Mouse (Mus musculus) midbrain, embryonic 14.5 days (tissue): ENCODE measurements around the gene Insig2. TPM values are rescaled to one million over a fixed set of nuclear protein-coding genes. Genes with fewer than 3 reads are reported as not detected.

Experiments used
- ATAC-seq: fragments of 200-750 bp; cut with Nextera tagmentation; 2 replicates; pipeline ENCODE4 v1.8.0; 2017; ENCODE audit warnings: moderate number of reproducible peaks, moderate library complexity; ENCODE audit not compliant: low FRiP score, low TSS enrichment
- DNase-seq: peaks from one replicate; pipeline ENCODE4 v3.0.0-alpha.2; 2015
- H3K27ac ChIP-seq: fragments of 300-500 bp; sonication (generic); replicated peaks from 2 replicates; pipeline ENCODE4 v1.5.1; 2014; ENCODE audit warnings: mild to moderate bottlenecking, low read depth, low read length, moderate library complexity
- H3K27me3 ChIP-seq: fragments of 300-500 bp; sonication (generic); 2 replicates; pipeline ENCODE4 v1.6.1; 2014; ENCODE audit warnings: low read length, control low read depth, mixed read lengths; ENCODE audit not compliant: control insufficient read depth, insufficient read depth
- H3K36me3 ChIP-seq: fragments of 300-500 bp; sonication (generic); 2 replicates; pipeline ENCODE4 v1.6.1; 2014; ENCODE audit warnings: low read length, control low read depth; ENCODE audit not compliant: control insufficient read depth, insufficient read depth
- H3K4me1 ChIP-seq: fragments of 300-500 bp; sonication (generic); 2 replicates; pipeline ENCODE4 v1.6.1; 2014; ENCODE audit warnings: mild to moderate bottlenecking, antibody characterized with exemption, low read length, control low read depth; ENCODE audit not compliant: control insufficient read depth, insufficient read depth
- H3K4me2 ChIP-seq: fragments of 300-500 bp; sonication (generic); 2 replicates; pipeline ENCODE4 v1.6.1; 2014; ENCODE audit warnings: mild to moderate bottlenecking, low read length, moderate library complexity
- H3K4me3 ChIP-seq: fragments of 300-500 bp; sonication (generic); replicated peaks from 2 replicates; pipeline ENCODE4 v1.5.1; 2014; ENCODE audit warnings: low read depth, low read length
- H3K9ac ChIP-seq: fragments of 300-500 bp; sonication (generic); replicated peaks from 2 replicates; pipeline ENCODE4 v1.6.1; 2014; ENCODE audit warnings: mild to moderate bottlenecking, low read length, moderate library complexity
- H3K9me3 ChIP-seq: fragments of 300-500 bp; sonication (generic); 2 replicates; pipeline ENCODE4 v1.6.1; 2016; ENCODE audit warnings: low read length, control low read depth, mixed read lengths; ENCODE audit not compliant: control insufficient read depth
- WGBS: fragments of 180-500 bp; shearing (Covaris S2); extraction: QIAGEN DNeasy Blood & Tissue Kit; methylation state at CpG from one replicate; pipeline ENCODE4 v1.1.7; 2014; 5-methylcytosine and 5-hydroxymethylcytosine counted together
- polyA plus RNA-seq: library from polyadenylated mRNA; unstranded; fragments of >200 nt; fragmentation: Nextera tagmentation; extraction: Ambion mirVana; gene quantifications from 2 replicates; pipeline ENCODE4 v1.2.1, GENCODE M21; 2014

Insig2 gene
- polyA plus RNA-seq, 1 experiment from 2014 or later, result 28.6 TPM

DNA sequence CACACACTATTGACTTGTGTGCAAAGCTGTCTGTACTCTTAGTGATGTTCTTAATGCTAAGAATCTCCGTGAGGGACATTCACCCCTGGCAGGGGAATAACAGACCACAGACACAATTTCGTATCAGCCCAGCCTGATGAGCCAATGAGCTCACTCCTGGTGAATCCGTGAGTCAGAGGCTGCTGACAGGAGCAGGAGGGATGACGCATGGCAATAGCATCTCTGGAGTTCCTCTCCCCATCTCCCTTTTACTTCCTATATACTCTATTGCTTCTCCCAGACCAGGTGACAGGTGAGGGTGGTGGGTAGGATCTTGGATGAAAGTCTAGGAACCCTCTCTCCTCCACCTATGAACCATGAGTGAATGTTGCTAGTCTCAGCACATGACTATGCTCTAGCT, 28.2 kb upstream of the Insig2 start:
- DNase-seq (no peak), ATAC-seq (no peak)
- H3K4me2 ChIP-seq, result no peak overlapping the region
- WGBS, result 68% methylated on average over 4 of the region's 4 CpGs
- no peaks in the 10 kb centered on the region for H3K4me1 ChIP-seq
- no peak overlapping the region for H3K9ac ChIP-seq
- H3K36me3 ChIP-seq, result no peaks in the 10 kb centered on the region
- H3K9me3 ChIP-seq, result no peaks in the 10 kb centered on the region
- no peak overlapping the region for H3K4me3 ChIP-seq
- no peaks in the 10 kb centered on the region for H3K27me3 ChIP-seq
- no peak overlapping the region for H3K27ac ChIP-seq

DNA sequence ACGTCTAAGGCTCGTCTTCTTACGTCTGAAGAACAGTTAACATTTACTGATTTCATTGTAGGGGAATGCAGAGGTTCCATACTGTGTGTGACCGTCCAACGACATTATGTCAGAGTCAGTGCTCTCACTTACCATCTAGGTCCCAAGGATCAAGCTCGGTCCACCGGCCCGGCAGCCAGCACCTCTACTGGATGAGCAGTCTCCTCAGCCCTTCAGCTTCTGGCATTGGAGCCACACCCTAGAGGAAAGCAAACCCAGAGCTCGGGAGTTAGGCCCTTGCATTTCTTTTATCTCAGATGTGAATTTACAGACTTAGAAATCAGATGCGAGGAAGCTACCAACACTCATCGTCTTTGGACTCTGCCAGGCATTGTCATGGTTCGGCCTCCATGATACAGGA, 27.3 kb upstream of the Insig2 start:
- Histone ChIP-seq H3K27me3 (no peaks in the 10 kb centered on the region), H3K27ac (no peak overlapping the region), H3K4me2 (no peak overlapping the region), H3K9me3 (no peaks in the 10 kb centered on the region), H3K4me1 (no peaks in the 10 kb centered on the region), H3K9ac (no peak overlapping the region), H3K4me3 (no peak overlapping the region), H3K36me3 (no peaks in the 10 kb centered on the region)
- WGBS, result 88% methylated on average over 12 of the region's 12 CpGs
- DNase-seq, result no peak
- no peak for ATAC-seq

DNA sequence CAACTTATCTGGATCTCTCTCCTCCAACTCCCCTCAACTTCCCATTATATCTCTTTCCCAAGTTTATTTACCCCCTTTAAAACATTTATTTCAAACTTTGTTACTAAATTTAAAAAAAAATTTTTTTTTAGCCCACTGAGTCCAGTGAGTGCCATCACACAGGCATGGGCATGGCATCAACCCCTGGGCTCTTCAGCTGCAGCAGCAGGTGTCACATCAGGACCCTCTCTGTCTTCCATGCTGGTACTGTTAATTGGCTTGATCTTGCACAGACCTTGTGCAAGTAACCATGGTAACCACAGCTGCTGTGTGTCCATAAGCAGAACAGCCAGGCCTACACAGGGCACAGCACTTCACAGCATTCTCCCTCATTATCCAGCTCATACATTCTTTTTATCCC, 21.4 kb upstream of the Insig2 start:
- Histone ChIP-seq H3K27ac (no peak overlapping the region), H3K27me3 (no peaks in the 10 kb centered on the region), H3K4me2 (no peak overlapping the region), H3K9ac (no peak overlapping the region), H3K4me3 (no peak overlapping the region), H3K9me3 (no peaks in the 10 kb centered on the region), H3K36me3 (no peaks in the 10 kb centered on the region), H3K4me1 (no peaks in the 10 kb centered on the region)
- DNase-seq (no peak), ATAC-seq (no peak)

DNA sequence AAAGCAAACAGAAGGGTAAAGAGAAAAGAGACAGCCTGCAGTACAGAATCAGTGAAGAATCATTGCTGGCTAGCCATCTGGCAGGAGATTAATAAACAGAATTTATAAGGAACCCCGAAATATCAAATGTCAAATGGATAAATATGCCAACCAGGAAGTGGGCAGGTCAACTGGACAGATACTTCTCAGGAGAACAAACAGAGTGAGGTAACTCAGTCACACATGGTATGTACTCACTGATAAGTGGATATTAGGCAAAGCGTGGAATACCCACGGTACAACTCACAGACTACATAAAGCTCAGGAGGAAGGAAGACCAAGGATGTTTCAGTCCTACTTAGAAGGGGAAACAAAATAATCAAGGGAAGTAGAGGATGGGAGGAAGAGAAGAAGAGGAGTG, 18.6 kb upstream of the Insig2 start:
- 89% methylated on average over 3 of the region's 3 CpGs for WGBS

DNA sequence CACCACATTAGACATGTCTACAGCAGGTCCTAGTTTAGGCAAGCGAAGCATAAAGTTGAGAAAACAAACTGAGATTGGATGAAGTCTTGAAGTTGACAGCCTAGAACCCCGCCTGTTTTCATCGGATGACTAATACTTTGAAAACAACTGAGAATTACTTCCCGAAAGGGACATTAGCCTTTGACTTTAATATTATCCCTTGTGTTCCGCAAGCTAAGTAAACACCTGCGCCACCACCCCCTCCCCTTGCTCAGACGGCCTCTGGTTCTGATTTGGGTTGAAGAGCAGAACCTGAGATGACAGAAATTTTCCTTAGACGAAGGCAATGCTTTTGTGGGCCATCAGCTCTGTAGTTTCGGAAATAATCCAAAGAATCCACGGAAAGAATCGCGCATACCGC, 18.2 kb upstream of the Insig2 start:
- Histone ChIP-seq H3K9me3 (no peaks in the 10 kb centered on the region), H3K4me2 (no peak overlapping the region), H3K27ac (no peak overlapping the region), H3K4me1 (no peaks in the 10 kb centered on the region), H3K9ac (no peak overlapping the region), H3K27me3 (no peaks in the 10 kb centered on the region), H3K36me3 (no peaks in the 10 kb centered on the region), H3K4me3 (no peak overlapping the region)
- 91% methylated on average over 13 of the region's 13 CpGs for WGBS
- DNase-seq, result no peak
- no peak for ATAC-seq

More for the DNA sequence above, 18.6 kb upstream of the Insig2 start:
- no peaks in the 10 kb centered on the region for H3K9me3 ChIP-seq
- H3K4me2 ChIP-seq, result no peak overlapping the region
- no peak overlapping the region for H3K27ac ChIP-seq
- no peak overlapping the region for H3K9ac ChIP-seq
- no peak for DNase-seq
- ATAC-seq, result no peak
- H3K36me3 ChIP-seq, result no peaks in the 10 kb centered on the region
- H3K4me3 ChIP-seq, result no peak overlapping the region
- no peaks in the 10 kb centered on the region for H3K27me3 ChIP-seq
- no peaks in the 10 kb centered on the region for H3K4me1 ChIP-seq

DNA sequence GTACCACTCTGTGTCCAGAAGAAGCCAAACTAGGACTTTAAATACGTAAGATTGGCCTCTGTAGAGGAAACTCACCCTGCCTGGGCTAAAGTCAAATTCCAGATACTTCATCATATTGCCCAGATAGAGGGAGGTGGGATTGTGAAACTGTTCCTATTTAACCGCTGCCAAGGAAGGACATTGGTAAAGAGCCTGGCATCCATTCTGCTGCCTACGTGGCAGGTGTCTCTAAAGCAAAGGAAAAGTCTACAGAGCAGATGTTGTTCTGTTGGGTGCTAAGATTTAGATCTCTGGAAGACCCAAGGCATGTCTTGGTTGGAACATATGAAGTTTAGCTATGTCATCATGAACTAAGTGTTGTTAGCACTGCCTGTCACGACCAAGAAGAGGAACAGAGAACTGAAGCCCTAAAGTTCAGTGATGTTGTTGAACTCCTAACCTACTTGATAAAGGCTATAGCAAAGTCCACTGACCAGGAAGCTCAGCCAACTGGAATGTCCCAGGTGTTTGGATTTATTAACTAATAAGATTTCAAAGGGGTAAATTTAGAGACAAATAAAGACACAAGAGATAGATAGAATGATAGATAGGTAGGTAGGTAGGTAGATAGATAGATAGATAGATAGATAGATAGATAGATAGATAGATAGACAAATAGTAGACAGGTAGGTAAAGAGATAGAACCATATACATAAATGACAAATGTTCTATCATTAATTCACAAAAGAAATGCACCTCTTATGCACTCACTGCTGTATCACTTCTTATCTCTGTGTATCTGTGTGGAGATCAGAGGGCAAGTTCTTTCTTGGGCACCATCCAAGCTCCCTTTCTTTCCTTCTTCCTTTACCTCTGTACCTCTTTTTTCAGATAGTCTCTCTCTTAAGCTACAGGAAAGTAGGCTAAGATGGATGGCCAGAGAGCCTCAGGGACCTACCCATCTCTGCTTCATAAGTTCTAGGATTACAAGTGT, 16.8 kb upstream of the Insig2 start:
- Histone ChIP-seq H3K27me3 (no peaks in the 10 kb centered on the region), H3K36me3 (no peaks in the 10 kb centered on the region), H3K4me2 (no peak overlapping the region), H3K4me1 (no peaks in the 10 kb centered on the region), H3K9ac (no peak overlapping the region), H3K9me3 (no peaks in the 10 kb centered on the region), H3K27ac (no peak overlapping the region), H3K4me3 (no peak overlapping the region)
- 83% methylated on average over 4 of the region's 4 CpGs for WGBS
- DNase-seq (no peak), ATAC-seq (no peak)

DNA sequence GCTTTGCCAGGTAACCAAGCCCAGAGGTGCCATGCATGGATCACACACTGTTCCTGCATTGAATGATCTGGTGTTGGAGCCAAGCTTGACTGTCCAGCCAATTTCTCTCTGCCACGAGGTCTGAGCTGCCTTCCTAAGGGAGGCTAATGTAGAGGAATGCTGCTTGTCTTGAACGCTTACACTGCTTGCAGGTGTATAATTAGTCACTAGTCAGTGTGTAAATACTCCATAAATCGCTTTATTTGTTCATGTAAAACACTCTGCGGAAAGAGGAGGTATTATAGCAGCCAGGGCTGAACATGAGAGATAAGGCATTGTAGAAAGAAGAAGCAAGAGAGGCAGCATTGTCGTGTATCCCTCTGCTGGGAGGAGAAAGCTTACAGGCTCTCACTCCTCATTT, 11.6 kb upstream of the Insig2 start:
- Histone ChIP-seq H3K4me3 (no peak overlapping the region), H3K4me2 (no peak overlapping the region), H3K36me3 (no peaks in the 10 kb centered on the region), H3K9ac (no peak overlapping the region), H3K4me1 (no peaks in the 10 kb centered on the region), H3K9me3 (no peaks in the 10 kb centered on the region), H3K27ac (no peak overlapping the region), H3K27me3 (no peaks in the 10 kb centered on the region)
- DNase-seq (no peak), ATAC-seq (no peak)
- WGBS, result 76% methylated on average over 5 of the region's 5 CpGs

DNA sequence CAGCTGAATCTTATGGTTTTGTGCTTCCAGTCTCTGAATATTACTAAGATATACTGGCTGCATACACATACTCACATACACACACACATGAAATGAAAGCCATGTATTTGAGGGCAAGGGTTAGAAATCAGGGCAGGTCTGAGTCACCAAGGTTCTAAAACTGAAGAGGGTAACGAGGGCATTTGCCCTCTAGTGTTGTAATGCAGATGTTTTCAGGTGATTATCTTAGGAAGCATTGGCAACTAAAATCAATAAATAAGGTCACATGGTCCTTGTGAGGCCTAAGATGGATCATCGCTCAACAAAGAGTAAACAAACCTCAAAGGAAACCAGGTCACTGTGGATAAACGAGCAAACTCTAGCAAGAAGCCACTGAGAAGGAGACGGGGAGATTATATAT, 3.4 kb upstream of the Insig2 start:
- H3K9me3 ChIP-seq, result no peaks in the 10 kb centered on the region
- H3K9ac ChIP-seq, result no peak overlapping the region
- H3K4me3 ChIP-seq, result no peak overlapping the region
- H3K4me2 ChIP-seq, result no peak overlapping the region
- no peaks in the 10 kb centered on the region for H3K36me3 ChIP-seq
- WGBS, result 85% methylated on average over 4 of the region's 4 CpGs
- no peak overlapping the region for H3K27ac ChIP-seq
- no peaks in the 10 kb centered on the region for H3K4me1 ChIP-seq
- H3K27me3 ChIP-seq, result no peaks in the 10 kb centered on the region
- DNase-seq (no peak), ATAC-seq (no peak)
